Mouse (Mus musculus) CH12.LX (cell line): ENCODE measurements around the gene Cc2d2a.

Source experiments
- BHLHE40 ChIP-seq: IDR thresholded peaks from 2 replicates; pipeline ENCODE4 v1.6.1; 2011; ENCODE audit warnings: mild to moderate bottlenecking, low read depth, low read length, improper control_type of control experiment
- CHD1 ChIP-seq: IDR thresholded peaks from 2 replicates; pipeline ENCODE4 v1.6.1; 2012; ENCODE audit warnings: low read depth, low read length, improper control_type of control experiment, inconsistent platforms
- CHD2 ChIP-seq: IDR thresholded peaks from 2 replicates; pipeline ENCODE4 v1.6.1; 2011; ENCODE audit warnings: low read length, improper control_type of control experiment
- CTCF ChIP-seq, 2 experiments: IDR thresholded peaks in 1 of 2; conservative IDR thresholded peaks in 1 of 2; 2 replicates each; pipeline ENCODE4 v1.5.1; 2011 to 2012; ENCODE audit warnings: low read depth in 2 of 2, low read length in 2 of 2, improper control_type of control experiment in 1 of 2, inconsistent platforms in 1 of 2, mild to moderate bottlenecking in 1 of 2, moderate library complexity in 1 of 2
- ETS1 ChIP-seq: conservative IDR thresholded peaks from 2 replicates; pipeline ENCODE4 v1.6.1; 2012; ENCODE audit warnings: low read depth, mild to moderate bottlenecking, inconsistent platforms, low read length, improper control_type of control experiment, moderate library complexity
- JUN ChIP-seq: IDR thresholded peaks from 2 replicates; pipeline ENCODE4 v1.6.1; 2011; ENCODE audit warnings: low read depth, mild to moderate bottlenecking, low read length, improper control_type of control experiment, moderate library complexity; ENCODE audit not compliant: insufficient read depth
- MAZ ChIP-seq: IDR thresholded peaks from 2 replicates; pipeline ENCODE4 v1.6.1; 2012; ENCODE audit warnings: low read depth, mild to moderate bottlenecking, inconsistent platforms, low read length, improper control_type of control experiment, moderate library complexity
- NRF1 ChIP-seq: IDR thresholded peaks from 2 replicates; pipeline ENCODE4 v1.6.1; 2014; ENCODE audit warnings: low read depth, mild to moderate bottlenecking, inconsistent platforms, low read length, improper control_type of control experiment, moderate library complexity
- POLR2A ChIP-seq: IDR thresholded peaks from 2 replicates; pipeline ENCODE4 v1.6.1; 2011; ENCODE audit warnings: low read depth, mild to moderate bottlenecking, improper control_type of control experiment, low read length
- POLR2AphosphoS2 ChIP-seq: IDR thresholded peaks from 2 replicates; pipeline ENCODE4 v1.6.1; 2011; ENCODE audit warnings: low read depth, low read length, improper control_type of control experiment
- USF1 ChIP-seq: IDR thresholded peaks from 2 replicates; pipeline ENCODE4 v1.6.1; 2014; ENCODE audit warnings: low read depth, mild to moderate bottlenecking, inconsistent platforms, low read length, improper control_type of control experiment
- USF2 ChIP-seq: conservative IDR thresholded peaks from 2 replicates; pipeline ENCODE4 v1.6.1; 2011; ENCODE audit warnings: low read depth, low read length, improper control_type of control experiment

GRCm38 (mm10) chr5:43669118-43669645 lies 7.0 kb downstream of the Cc2d2a start:
- TF ChIP-seq POLR2A (no peak), MAZ (no peak), CTCF (conservative IDR thresholded peaks at IDR 0.05 in 1 of 2, IDR thresholded peaks at IDR 0.05 in 1 of 2; ENCODE audit: low read depth in 2 of 2, low read length in 2 of 2) (no peak), USF1 (no peak), JUN (no peak), BHLHE40 (no peak), NRF1 (no peak), ETS1 (no peak), POLR2AphosphoS2 (no peak), USF2 (no peak), CHD2 (no peak), CHD1 (no peak)
